Mouse (Mus musculus) c-Kit-positive CD71-positive TER-119-negative erythroid progenitor cells, embryonic 14.5 days (primary cell): ENCODE measurements around the gene Slc2a6.

Experiments
- DNase-seq: peaks from one replicate; pipeline ENCODE4 v3.0.0-alpha.2; 2013; ENCODE audit warnings: low read depth

The Slc2a6 gene

GRCm38 (mm10) chr2:27032361-27032760, 4.6 kb upstream of the Slc2a6 start:
- DNase-seq, result no peak

- DNase-seq, result no peak
These were observed 728 bp upstream of the Slc2a6 start for GRCm38 (mm10) chr2:27028437-27029015.

- no peak for DNase-seq
These were observed 761 bp downstream of the Slc2a6 start for GRCm38 (mm10) chr2:27026857-27027617.

GRCm38 (mm10) chr2:27026332-27026731, 1.5 kb downstream of the Slc2a6 start:
- no peak for DNase-seq

- no peak for DNase-seq
These were observed 2.3 kb downstream of the Slc2a6 start for GRCm38 (mm10) chr2:27025545-27025944.

GRCm38 (mm10) chr2:27024136-27024535, 3.7 kb downstream of the Slc2a6 start:
- no peak for DNase-seq

GRCm38 (mm10) chr2:27022612-27023011, 5.2 kb downstream of the Slc2a6 start:
- DNase-seq, result no peak

GRCm38 (mm10) chr2:27021103-27021502, 6.7 kb downstream of the Slc2a6 start:
- DNase-seq, result no peak

- DNase-seq, result no peak
These were observed 8.3 kb downstream of the Slc2a6 start for GRCm38 (mm10) chr2:27019530-27019929.

GRCm38 (mm10) chr2:27017802-27018201, 10.0 kb downstream of the Slc2a6 start:
- peak; percentile 48 for DNase-seq

- DNase-seq, result peak; percentile 84
These were observed 18.0 kb downstream of the Slc2a6 start, which contains the start of gene Cacfd1 for GRCm38 (mm10) chr2:27009714-27010244. TSS of gene Cacfd1 (plus strand) at chr2:27009926.

GRCm38 (mm10) chr2:27007701-27008100, 20.1 kb downstream of the Slc2a6 start:
- DNase-seq, result no peak

GRCm38 (mm10) chr2:27006255-27006654, 21.5 kb downstream of the Slc2a6 start:
- no peak for DNase-seq

- DNase-seq, result no peak
These were observed 29.8 kb downstream of the Slc2a6 start for GRCm38 (mm10) chr2:26997993-26998392.

GRCm38 (mm10) chr2:26997498-26997897, 30.3 kb downstream of the Slc2a6 start:
- DNase-seq, result no peak

- DNase-seq, result no peak
These were observed 33.9 kb downstream of the Slc2a6 start for GRCm38 (mm10) chr2:26993936-26994335.

- no peak for DNase-seq
These were observed 43.2 kb downstream of the Slc2a6 start for GRCm38 (mm10) chr2:26984640-26985039.

- no peak for DNase-seq
These were observed 43.6 kb downstream of the Slc2a6 start for GRCm38 (mm10) chr2:26984179-26984578.

- DNase-seq, result no peak
These were observed 47.4 kb downstream of the Slc2a6 start for GRCm38 (mm10) chr2:26980361-26980760.

- DNase-seq, result no peak
These were observed 53.8 kb downstream of the Slc2a6 start for GRCm38 (mm10) chr2:26973960-26974359.

GRCm38 (mm10) chr2:26973116-26973515, 54.7 kb downstream of the Slc2a6 start, which contains the start of gene Adamts13:
TSS of gene Adamts13 (plus strand) at chr2:26973416.
- DNase-seq, result no peak
